Mouse (Mus musculus): ENCODE data around the gene Cldn22. TPM values are rescaled to one million over a fixed set of nuclear protein-coding genes. Genes with fewer than 3 reads are reported as not detected.

Gene Cldn22
- not detected in 2 replicates for polyA plus RNA-seq (2015; fragmentation: Nextera tagmentation; extraction: Ambion mirVana)

DNA sequence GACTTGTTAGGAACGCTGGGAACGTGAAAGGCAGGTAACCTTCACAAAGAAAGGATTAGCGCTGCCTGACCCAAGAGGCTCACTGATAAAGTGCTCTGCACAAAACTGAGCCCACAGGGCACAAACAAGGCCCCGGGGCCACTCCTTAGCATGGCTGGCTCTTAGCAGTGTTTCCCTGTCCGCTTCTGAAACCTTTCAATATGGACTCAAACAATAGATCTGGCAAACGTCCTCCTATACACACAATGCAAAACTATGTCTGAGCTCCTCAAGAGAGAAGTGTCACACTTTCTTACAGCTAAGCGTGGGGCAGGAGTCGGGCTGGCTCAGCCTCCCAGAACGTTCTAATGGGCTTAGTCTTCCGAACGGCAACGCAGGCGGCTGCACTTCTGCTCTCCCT, at the start of gene Cldn22:
TSS of gene Cldn22 (plus strand) at position 301 of the 400 bp plus-strand sequence.
- ATAC-seq (replicated peaks): no peak
- H3K27me3 ChIP-seq (replicated peaks): no peaks in the 10 kb centered on the region
- H3K4me1 ChIP-seq: peaks cover 8% of the 10 kb centered on the region; the same call in 1 of the 2 replicates
- H3K27ac ChIP-seq: no peak within 1 kb of the TSS
- no peak within 1 kb of the TSS for H3K4me2 ChIP-seq
- no peaks in the 10 kb centered on the region for H3K9me3 ChIP-seq
- no peak within 1 kb of the TSS for H3K9ac ChIP-seq
- WGBS: 39% methylated on average over 13 of the region's 13 CpGs
- H3K4me3 ChIP-seq: no peak within 1 kb of the TSS
- no peaks in the 10 kb centered on the region for H3K36me3 ChIP-seq (replicated peaks)

DNA sequence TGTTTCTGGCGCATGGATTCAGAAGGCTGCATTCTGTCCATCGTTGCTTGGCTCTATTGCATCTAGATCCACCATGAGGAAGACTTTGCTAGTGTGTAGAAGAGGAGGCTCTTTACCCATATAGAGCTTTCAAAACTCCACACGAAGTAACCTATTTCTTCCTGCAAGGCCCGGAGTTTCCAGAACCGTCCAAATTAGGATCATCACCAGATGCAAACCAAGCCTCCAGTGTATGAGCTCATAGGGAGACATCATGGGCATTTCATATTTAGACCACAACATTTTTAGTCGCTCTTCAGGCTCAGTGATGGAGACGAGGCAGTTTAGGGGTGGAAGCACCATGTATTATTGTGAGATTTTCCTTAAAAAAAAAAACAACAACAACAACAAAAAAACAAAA, 46.9 kb upstream of the Cldn22 start:
- 96% methylated on average over 7 of the region's 7 CpGs for whole genome bisulfite sequencing
- no peaks in the 10 kb centered on the region for H3K36me3 ChIP-seq (replicated peaks)
- H3K4me2 ChIP-seq: no peak overlapping the region
- no peak for ATAC-seq (replicated peaks)
- H3K4me1 ChIP-seq: no peaks in the 10 kb centered on the region
- no peak overlapping the region for H3K27ac ChIP-seq
- no peaks in the 10 kb centered on the region for H3K9me3 ChIP-seq
- H3K4me3 ChIP-seq: no peak overlapping the region
- no peaks in the 10 kb centered on the region for H3K27me3 ChIP-seq (replicated peaks)
- H3K9ac ChIP-seq: no peak overlapping the region

DNA sequence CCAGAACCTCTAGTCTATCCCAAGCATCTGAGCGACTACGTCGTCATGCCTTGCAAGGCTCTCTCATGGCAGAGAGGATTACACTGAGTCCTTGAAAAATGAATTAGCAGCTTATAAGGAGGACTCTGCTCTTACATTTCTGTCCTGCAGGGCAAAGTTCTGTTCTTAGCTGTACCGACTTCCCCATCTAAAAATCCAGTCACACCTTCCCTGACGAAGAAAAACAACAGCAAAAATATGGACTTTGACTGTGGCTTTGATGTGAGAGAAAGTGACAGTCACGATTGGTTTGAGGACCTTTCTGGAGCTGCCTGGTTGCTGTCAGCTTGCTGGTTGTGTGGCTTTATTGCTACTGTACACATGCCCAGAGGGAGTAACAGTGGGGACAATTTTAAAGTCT, 44.7 kb upstream of the Cldn22 start:
- no peak for ATAC-seq (replicated peaks)
- 72% methylated on average over 6 of the region's 6 CpGs for WGBS
- no peaks in the 10 kb centered on the region for H3K4me1 ChIP-seq
- no peak overlapping the region for H3K4me2 ChIP-seq
- no peak overlapping the region for H3K4me3 ChIP-seq
- H3K36me3 ChIP-seq (replicated peaks): no peaks in the 10 kb centered on the region
- no peak overlapping the region for H3K27ac ChIP-seq
- no peak overlapping the region for H3K9ac ChIP-seq
- no peaks in the 10 kb centered on the region for H3K27me3 ChIP-seq (replicated peaks)
- no peaks in the 10 kb centered on the region for H3K9me3 ChIP-seq

DNA sequence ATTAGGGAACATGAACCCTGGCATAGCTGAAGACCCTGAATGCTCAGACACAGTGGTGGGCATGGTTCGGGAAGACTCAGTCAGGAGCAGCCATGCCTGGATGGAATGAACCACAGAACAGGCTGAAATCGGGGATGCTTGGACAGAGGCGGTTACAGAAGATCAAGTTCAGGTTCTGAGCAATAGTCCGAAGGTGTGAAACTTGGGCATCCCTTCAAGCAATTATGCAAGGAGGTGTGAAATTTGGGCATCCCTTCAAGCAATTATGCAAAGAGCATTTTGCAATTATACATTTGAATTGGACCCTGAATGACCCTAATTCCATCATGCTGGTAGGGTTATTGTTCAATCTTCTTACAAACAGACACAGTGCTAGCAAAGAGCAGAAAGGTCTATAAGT, 42.4 kb upstream of the Cldn22 start:
- 88% methylated on average over 4 of the region's 4 CpGs for WGBS
- no peaks in the 10 kb centered on the region for H3K9me3 ChIP-seq

DNA sequence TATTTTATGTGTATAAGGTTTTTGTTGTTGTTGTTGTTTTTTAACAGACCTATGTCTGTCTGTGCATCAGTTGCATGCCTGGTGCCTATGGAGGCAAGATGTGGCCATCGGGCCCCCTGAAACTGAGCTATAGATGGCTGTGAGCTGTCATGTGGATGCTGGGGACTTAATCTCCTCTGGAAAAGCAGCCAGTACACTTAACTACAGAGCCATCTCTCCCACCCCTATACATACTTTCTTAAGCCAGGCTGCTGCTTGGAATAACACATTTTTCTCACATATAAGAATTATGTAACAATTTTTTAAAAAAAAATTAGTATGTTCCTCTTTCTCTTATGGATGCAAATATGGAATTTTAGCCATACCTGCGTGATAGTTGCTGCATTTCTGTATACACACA, 40.7 kb upstream of the Cldn22 start:
- ATAC-seq (replicated peaks): no peak
- no peaks in the 10 kb centered on the region for H3K9me3 ChIP-seq
- H3K27me3 ChIP-seq (replicated peaks): no peaks in the 10 kb centered on the region
- H3K4me1 ChIP-seq: 0 out of 2 replicates have a peak, but pooled peaks cover 2% of the 10 kb centered on the region
- H3K36me3 ChIP-seq (replicated peaks): no peaks in the 10 kb centered on the region
- no peak overlapping the region for H3K4me3 ChIP-seq
- WGBS: 97% methylated on average over 2 of the region's 2 CpGs
- H3K9ac ChIP-seq: no peak overlapping the region
- no peak overlapping the region for H3K27ac ChIP-seq
- H3K4me2 ChIP-seq: no peak overlapping the region

More for the DNA sequence above, 42.4 kb upstream of the Cldn22 start:
- Histone ChIP-seq H3K27ac (no peak overlapping the region), H3K4me1 (no peaks in the 10 kb centered on the region), H3K9ac (no peak overlapping the region), H3K36me3 (replicated peaks) (no peaks in the 10 kb centered on the region), H3K27me3 (replicated peaks) (no peaks in the 10 kb centered on the region), H3K4me3 (no peak overlapping the region), H3K4me2 (no peak overlapping the region)
- no peak for ATAC-seq (replicated peaks)

DNA sequence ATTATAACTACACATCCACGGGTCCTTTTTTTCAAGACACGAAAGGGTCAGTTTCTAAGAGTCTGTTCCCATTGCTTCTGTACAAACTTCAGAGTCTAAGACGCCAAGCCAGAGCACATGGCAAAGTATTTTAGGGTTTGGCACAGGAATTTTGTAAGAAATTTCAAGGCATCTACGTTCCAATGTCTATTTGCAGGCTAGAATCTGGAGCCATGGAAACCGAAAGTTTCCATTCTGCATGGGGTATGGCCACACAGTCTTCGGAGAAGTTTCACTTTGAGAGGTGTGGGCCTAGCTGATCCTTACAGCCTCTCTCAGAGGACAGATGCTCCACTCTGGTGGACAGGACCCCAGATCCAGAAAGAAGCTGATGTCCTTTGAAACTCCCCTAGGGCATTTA, 40.3 kb upstream of the Cldn22 start:
- no peaks in the 10 kb centered on the region for H3K36me3 ChIP-seq (replicated peaks)
- 0 out of 2 replicates have a peak, but pooled peaks cover 2% of the 10 kb centered on the region for H3K4me1 ChIP-seq
- no peaks in the 10 kb centered on the region for H3K27me3 ChIP-seq (replicated peaks)
- H3K9me3 ChIP-seq: no peaks in the 10 kb centered on the region
- WGBS: 93% methylated on average over 6 of the region's 6 CpGs
- no peak overlapping the region for H3K4me3 ChIP-seq
- no peak overlapping the region for H3K4me2 ChIP-seq
- no peak overlapping the region for H3K9ac ChIP-seq
- no peak overlapping the region for H3K27ac ChIP-seq
- ATAC-seq (replicated peaks): no peak

DNA sequence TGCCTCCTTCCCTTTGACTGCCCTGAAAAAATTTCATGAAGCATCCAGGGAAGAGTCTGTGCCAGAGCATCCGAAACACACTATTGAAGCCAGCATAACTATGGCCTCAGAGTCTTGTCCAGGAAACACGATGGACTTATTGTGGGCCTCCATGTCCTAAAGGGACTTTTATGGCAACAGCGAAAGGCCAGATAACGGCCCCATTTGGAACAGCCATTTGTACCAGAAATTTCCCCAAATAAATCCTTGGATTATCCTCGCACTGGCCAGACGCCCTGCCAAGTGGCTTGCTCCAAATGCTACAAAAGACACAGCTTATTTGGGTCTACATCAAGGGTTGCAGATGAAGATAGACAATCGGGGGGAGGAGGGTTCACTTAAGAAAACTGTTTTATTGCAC, 39.8 kb upstream of the Cldn22 start:
- Histone ChIP-seq H3K36me3 (replicated peaks) (no peaks in the 10 kb centered on the region), H3K4me2 (no peak overlapping the region), H3K27ac (no peak overlapping the region), H3K9me3 (no peaks in the 10 kb centered on the region), H3K9ac (no peak overlapping the region), H3K4me1 (0 out of 2 replicates have a peak, but pooled peaks cover 2% of the 10 kb centered on the region), H3K27me3 (replicated peaks) (no peaks in the 10 kb centered on the region), H3K4me3 (no peak overlapping the region)
- 81% methylated on average over 7 of the region's 7 CpGs for WGBS
- no peak for ATAC-seq (replicated peaks)

DNA sequence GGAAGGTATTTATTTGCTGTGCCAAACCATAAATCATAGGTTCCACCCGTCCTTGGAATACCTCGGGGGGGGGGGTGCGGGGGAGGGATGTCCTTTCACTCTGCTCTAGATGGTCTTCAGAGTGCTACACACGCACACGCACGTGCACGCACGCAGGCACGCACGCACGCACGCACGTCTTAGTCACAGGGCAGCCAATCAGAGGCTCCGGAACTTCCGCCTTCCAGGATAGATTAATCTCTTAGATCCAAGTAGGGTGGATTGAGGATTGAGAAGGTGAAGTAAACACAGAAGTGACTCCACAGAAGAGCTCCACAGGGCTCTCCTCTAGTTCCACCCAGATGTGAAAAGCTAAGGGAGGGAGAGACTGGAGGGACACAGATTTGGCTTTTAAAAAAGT, 38.0 kb upstream of the Cldn22 start:
- Histone ChIP-seq H3K9ac (no peak overlapping the region), H3K4me2 (no peak overlapping the region), H3K27ac (no peak overlapping the region), H3K27me3 (replicated peaks) (no peaks in the 10 kb centered on the region), H3K9me3 (no peaks in the 10 kb centered on the region), H3K36me3 (replicated peaks) (no peaks in the 10 kb centered on the region), H3K4me3 (no peak overlapping the region), H3K4me1 (0 out of 2 replicates have a peak, but pooled peaks cover 2% of the 10 kb centered on the region)
- 97% methylated on average over 15 of the region's 15 CpGs for WGBS
- no peak for ATAC-seq (replicated peaks)

DNA sequence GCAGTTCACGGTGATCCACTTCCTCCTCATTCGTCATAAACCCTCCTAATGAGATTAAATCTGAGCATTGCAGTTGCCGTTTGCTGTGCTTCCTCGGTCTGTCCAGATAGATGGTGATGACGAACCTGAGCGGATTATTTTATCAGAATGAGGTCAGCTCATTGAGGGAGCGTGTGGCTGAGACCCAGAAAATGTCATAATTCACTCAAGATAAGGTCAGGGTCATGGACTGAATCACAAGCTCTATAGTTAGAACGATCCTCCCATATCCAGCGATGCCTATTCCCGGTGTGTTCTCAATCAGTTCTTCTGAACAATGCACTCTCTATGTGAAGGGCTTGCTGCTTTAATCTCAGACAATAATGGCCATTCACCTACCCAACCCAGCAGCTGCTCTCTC, 36.6 kb upstream of the Cldn22 start:
- Histone ChIP-seq H3K4me1 (0 out of 2 replicates have a peak, but pooled peaks cover 2% of the 10 kb centered on the region), H3K9me3 (no peaks in the 10 kb centered on the region), H3K4me3 (no peak overlapping the region), H3K27ac (no peak overlapping the region), H3K4me2 (peak overlapping the region; percentile 29), H3K36me3 (replicated peaks) (no peaks in the 10 kb centered on the region), H3K9ac (no peak overlapping the region; the same call in 1 of the 2 replicates), H3K27me3 (replicated peaks) (no peaks in the 10 kb centered on the region)
- 31% methylated on average over 10 of the region's 10 CpGs for WGBS
- peak; percentile 52 for ATAC-seq (replicated peaks)

DNA sequence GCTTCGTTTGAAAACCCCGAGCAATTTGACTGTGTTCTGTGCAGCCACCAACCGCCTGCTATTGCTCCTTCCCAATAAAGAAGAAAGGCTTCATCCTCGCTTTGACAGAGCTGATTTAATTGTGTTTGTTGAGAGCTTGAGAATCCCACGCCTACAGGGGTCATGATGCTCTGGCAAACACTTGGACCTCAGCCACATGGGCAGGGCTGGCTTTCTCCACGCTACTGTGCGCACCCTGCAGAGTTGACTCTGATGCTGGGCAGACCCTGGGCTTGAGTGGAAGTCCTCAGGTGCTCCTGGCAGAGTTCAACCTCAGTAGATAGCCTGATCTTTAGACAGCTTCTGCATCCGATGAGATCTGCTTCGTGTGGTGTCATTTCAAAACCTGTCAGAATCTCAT, 32.3 kb upstream of the Cldn22 start:
- Histone ChIP-seq H3K4me1 (0 out of 2 replicates have a peak, but pooled peaks cover 2% of the 10 kb centered on the region), H3K9ac (no peak overlapping the region), H3K27me3 (replicated peaks) (no peaks in the 10 kb centered on the region), H3K27ac (no peak overlapping the region), H3K36me3 (replicated peaks) (no peaks in the 10 kb centered on the region), H3K9me3 (no peaks in the 10 kb centered on the region), H3K4me3 (no peak overlapping the region), H3K4me2 (no peak overlapping the region)
- no peak for ATAC-seq (replicated peaks)
- 67% methylated on average over 9 of the region's 9 CpGs for WGBS

DNA sequence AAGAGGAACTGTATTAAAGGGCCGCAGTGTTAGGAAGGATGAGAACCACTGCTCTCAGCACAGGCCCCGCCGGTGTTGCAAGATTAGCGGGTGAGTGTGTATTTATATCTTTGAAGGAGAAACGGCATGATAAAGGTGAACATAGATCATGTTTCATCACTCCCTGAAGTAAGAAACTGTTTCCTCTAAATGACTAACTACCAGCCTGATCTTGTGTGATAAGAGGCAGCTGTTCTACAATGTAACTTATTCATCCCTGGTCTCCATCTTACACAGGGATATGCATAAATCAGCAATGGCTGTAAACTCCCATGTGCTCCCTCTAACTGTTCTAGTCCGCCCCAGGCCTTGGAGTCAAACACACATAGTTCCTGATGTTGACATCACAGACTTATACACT, 24.8 kb upstream of the Cldn22 start:
- H3K4me3 ChIP-seq: no peak overlapping the region
- no peak overlapping the region for H3K27ac ChIP-seq
- H3K4me1 ChIP-seq: no peaks in the 10 kb centered on the region
- H3K27me3 ChIP-seq (replicated peaks): no peaks in the 10 kb centered on the region
- 93% methylated on average over 6 of the region's 6 CpGs for WGBS
- H3K4me2 ChIP-seq: no peak overlapping the region
- H3K36me3 ChIP-seq (replicated peaks): no peaks in the 10 kb centered on the region
- H3K9ac ChIP-seq: no peak overlapping the region
- ATAC-seq (replicated peaks): no peak
- no peaks in the 10 kb centered on the region for H3K9me3 ChIP-seq

DNA sequence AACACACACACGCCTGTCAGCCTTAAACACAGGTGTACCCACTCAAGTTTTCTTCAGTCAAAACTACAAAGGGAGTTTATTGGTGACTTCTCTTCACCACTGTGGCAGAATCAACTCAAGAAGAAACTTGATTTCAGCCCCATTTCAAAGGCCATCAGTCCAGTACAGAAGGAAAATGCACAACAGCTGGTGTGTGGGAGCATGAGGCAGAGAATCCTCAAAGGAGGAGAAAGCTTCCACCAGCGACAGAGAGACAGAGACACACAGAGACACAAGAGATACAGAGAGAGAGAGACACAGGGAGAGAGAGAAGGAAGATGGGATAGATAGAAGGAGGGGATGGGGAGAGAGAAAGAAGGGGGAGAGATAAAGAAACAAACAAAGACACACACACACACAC, 21.9 kb upstream of the Cldn22 start:
- no peaks in the 10 kb centered on the region for H3K36me3 ChIP-seq (replicated peaks)
- WGBS: 85% methylated on average over 2 of the region's 2 CpGs
- H3K9me3 ChIP-seq: no peaks in the 10 kb centered on the region
- ATAC-seq (replicated peaks): no peak
- H3K4me3 ChIP-seq: no peak overlapping the region
- H3K27ac ChIP-seq: no peak overlapping the region
- H3K27me3 ChIP-seq (replicated peaks): no peaks in the 10 kb centered on the region
- H3K4me2 ChIP-seq: no peak overlapping the region
- H3K4me1 ChIP-seq: no peaks in the 10 kb centered on the region
- no peak overlapping the region for H3K9ac ChIP-seq

DNA sequence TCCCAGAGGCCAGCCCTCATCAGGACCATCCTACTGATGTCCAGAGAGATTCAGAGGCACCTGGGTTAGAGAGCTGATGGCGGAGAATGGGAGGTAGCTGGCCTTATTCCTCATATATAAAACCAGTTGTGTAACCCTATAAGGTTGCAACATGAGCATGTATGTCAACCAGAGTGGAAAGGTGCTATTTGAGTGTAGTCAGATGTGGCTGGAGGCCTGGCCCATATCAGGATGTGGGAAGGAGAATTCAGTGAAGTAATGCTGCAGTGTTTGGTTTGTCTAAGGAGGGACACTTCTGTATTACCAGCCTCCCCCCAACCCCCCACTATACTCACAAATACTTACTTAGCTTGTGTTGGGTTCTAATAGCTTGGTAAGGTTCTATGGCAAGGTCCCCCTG, 20.0 kb upstream of the Cldn22 start:
- ATAC-seq (replicated peaks): no peak
- Histone ChIP-seq H3K36me3 (replicated peaks) (no peaks in the 10 kb centered on the region), H3K4me1 (no peaks in the 10 kb centered on the region), H3K27ac (no peak overlapping the region), H3K27me3 (replicated peaks) (no peaks in the 10 kb centered on the region), H3K4me3 (no peak overlapping the region), H3K9me3 (no peaks in the 10 kb centered on the region), H3K4me2 (no peak overlapping the region), H3K9ac (no peak overlapping the region)
- WGBS: 96% methylated on average over 1 of the region's 1 CpGs

Measured in midbrain, embryonic 15.5 days (tissue).